Mouse (Mus musculus): ENCODE measurements at regions not wholly inside any gene's neighbourhood (a gene's known extent, or its start where the extent isn't known, plus 50 kb on each side); places are given as distances from the start of the nearest gene placed in this dataset.
A peak's percentile ranks its signal among the peaks of the same experiment; 100 is the strongest.

GRCm38 (mm10) chr4:78666326-78666725 lies 454.6 kb upstream of the Ptprd start:
- no peak for DNase-seq

GRCm38 (mm10) chr4:78642773-78643172 lies 431.0 kb upstream of the Ptprd start:
- DNase-seq: no peak

GRCm38 (mm10) chr4:78606461-78606830 lies 394.7 kb upstream of the Ptprd start:
- DNase-seq: peak; percentile 1 to 23

GRCm38 (mm10) chr4:78605763-78606460 lies 394.2 kb upstream of the Ptprd start:
- no peak for DNase-seq

- DNase-seq: no peak
Observed at GRCm38 (mm10) chr4:78581590-78581989, 369.8 kb upstream of the Ptprd start.

GRCm38 (mm10) chr4:78565356-78565755 lies 353.6 kb upstream of the Ptprd start:
- no peak for DNase-seq

All from kidney, postnatal 25 days (tissue).